Mouse (Mus musculus): ENCODE measurements around the gene Pkd1l3. TPM values are rescaled to one million over a fixed set of nuclear protein-coding genes. Genes with fewer than 3 reads are reported as not detected.

Pkd1l3 gene
- total RNA-seq, 2 experiments from 2014 or later = 0.31 TPM; not detected in 1

DNA sequence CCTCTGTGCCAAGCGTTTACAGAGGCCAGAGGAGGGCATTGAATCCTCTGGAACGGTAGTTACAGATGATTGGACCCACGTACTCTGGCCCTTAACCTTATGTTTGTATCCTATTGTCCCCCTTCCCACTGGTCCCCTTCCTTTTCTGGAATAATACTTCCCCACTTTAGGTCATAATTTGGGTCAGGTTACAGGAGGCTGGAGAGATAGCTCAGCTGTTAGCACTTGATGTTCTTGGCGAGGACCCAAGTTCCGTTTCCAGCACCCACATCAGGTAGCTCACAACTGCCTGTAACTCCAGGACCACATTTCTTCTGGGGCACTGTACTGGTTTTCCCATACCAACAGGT, 5.2 kb upstream of the Pkd1l3 start:
- intact Hi-C loops (cut with DNase I; ENCODE audit: low total_unique reads) = loop anchor here (10.0 kb wide), 1 partner anchor 86 kb away; the partner anchor contains the start of gene Ist1
- DNase-seq = peak; percentile 21

DNA sequence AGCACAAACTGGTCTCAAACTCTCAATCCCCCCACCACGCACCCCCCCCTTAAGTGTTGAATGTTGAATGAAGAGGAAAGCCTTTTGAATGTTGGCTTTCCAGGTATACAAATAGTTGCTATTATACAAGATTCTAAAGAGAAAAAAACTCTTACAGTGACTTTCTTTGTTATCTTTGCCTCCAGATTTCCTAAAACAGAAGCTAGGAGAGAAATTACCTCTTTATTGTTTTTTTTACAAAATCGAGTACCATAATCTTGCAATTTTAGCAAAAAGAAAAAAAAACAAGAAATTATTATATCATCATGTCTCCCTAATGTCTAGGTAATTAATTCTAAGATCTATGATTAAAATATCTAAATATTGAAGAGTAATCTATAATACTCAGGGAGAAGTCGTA, 1.3 kb downstream of the Pkd1l3 start:
- intact Hi-C loops (cut with DNase I; ENCODE audit: low total_unique reads) = no loop called here
- DNase-seq = no peak

DNA sequence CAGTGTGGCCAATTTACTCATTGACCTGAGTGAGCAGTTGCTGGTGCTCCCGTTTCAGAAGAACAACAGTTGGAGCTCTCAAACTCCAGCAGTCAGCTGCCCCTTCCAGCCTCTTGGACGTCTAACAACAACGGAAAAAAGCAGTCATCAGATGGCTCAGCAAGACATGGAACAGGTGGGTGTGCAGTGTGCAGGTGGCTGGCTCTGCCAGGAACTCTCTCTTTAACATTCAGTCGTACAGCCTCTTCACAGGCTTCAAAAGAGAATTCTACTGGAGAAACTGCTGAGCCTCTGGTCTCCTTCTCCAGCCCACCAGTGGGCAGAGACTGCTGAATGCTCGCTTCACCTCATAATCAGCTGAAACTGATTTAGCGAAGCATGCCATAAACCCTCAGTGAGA, 14.3 kb downstream of the Pkd1l3 start:
- no peak for DNase-seq
- intact Hi-C loops (cut with DNase I; ENCODE audit: low total_unique reads) = no loop called here

DNA sequence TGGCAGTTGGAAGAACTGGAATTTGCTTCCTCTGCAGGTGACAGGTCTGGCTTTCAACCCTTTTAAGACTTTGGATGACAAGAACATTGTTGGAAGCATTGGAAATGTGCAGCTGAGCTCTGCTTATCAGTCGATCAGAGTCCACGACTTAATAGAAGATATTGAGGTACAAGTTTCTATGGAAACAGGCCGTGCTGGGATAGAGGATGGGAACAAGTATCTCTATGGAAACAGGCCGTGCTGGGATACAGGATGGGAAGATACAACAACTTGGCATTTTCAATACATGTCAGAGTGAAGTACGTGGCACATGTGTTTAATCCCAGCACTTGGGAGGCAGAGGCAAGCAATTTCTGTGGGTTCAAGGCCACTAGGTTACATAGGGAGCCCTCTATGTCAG, 18.2 kb downstream of the Pkd1l3 start:
- no peak for DNase-seq
- intact Hi-C loops (cut with DNase I; ENCODE audit: low total_unique reads) = no loop called here

DNA sequence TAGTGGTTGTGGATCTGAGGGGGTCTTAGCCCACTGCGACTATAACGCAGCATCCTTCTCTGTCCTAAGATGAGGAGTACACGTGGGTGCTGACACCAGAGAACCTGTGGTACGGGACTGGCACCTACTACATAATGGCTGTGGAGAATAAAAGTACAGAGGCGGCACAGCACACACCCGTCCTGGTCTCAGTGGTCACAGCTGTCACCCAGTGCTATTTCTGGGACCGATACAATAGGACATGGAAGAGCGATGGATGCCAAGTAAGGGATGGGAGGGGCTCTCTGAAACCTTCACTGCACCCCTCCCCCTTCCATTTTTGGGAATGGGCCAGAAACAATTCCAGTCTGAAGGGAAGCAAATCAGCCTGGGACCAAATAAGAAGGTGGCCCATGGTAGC, 20.8 kb downstream of the Pkd1l3 start:
- intact Hi-C loops (cut with DNase I; ENCODE audit: low total_unique reads) = no loop called here
- DNase-seq = no peak

DNA sequence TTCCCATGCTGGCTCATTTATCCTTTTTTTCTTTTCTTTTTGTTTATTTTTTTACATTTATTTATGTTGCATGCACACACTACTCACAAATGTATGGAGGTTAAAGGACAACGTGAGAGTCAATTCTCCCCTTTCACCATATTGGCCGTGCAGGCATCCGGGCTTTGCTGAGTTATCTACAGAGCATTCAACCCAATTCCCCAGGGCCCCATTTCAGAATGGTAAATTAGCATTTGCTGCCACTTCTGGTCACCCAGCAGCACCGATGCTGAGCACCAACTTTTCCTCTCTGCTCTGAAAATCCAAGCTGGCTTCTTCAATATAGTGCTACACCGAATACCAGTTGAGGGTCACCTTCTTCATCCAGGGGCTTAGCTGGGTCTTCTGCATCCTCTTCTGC, 24.5 kb downstream of the Pkd1l3 start:
- intact Hi-C loops (cut with DNase I; ENCODE audit: low total_unique reads) = no loop called here
- DNase-seq = no peak

DNA sequence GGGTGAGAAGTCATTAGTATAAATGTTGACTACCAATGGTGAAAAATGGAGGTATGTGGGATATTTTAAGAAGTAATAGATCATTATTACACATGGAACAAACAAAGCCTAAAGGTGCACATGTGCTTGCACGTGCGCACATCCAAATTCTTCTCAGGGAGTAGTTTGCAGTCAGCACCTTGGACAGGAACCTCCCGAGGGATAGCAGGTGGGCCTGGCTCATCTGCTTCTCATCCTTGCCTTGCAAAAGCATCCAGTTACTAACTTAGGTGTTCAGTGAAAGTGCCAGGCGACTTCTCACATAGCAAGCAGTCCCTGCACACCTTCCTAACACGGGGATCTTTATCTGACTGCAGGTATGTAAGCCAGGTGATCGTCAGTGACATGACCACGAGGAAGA, 26.1 kb downstream of the Pkd1l3 start:
- intact Hi-C loops (cut with DNase I; ENCODE audit: low total_unique reads) = no loop called here
- DNase-seq = no peak

DNA sequence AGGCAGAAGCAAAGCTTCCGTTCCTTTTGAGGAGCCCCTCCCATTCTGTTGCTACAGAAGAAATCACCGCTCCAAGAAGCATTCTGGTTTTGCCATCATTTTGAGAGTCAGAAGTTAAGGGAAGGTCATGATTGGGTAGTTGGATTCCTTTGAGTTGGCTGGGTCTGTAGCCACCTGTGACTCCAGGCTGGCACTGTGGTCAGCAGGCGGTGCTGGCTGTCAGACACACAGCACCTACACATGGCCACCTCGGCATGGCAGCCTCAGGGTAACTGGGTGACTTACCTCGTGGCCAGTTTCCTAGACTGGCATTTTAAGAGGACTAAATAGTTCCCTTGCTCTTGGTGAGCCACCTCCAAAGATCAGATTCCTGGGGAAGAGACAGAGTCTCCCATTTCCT, 26.9 kb downstream of the Pkd1l3 start:
- intact Hi-C loops (cut with DNase I; ENCODE audit: low total_unique reads) = no loop called here
- no peak for DNase-seq

DNA sequence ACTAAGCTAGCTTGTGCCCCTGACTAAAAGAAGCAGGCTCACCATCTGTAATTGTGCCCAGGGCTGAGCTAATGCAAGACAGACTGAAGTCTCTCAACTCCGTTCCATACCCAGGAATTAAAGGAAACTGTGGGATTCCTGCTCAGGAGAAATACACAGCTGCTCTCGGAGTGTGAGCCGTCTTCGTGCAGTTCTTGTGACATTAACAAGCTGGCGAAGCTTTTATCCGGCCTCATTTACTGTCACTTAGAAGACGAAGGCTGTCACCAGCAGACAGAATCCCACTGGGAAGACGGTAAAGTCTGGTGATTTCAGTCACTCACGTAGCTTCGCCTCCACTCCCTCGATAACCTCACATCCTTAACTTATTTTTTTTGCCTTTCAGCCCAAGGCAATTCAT, 33.0 kb downstream of the Pkd1l3 start:
- DNase-seq = no peak
- intact Hi-C loops (cut with DNase I; ENCODE audit: low total_unique reads) = no loop called here

DNA sequence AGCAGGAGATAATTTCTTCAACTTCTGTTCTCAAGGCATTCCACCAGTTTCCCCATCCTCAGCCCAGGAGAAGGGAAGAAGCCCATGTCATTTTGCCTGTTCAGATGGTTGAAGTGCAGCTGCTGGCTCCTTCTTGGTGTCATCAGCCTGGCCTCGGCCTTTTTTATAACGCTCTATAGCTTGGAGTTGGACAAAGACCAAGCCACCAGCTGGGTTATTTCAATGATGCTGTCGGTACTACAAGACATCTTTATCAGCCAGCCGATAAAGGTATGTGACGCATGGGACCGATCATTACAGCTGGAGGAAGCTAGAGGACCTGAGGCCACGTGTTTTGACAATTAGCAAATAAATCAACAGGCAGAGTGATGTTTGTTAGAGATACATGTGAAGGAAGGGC, 34.2 kb downstream of the Pkd1l3 start:
- intact Hi-C loops (cut with DNase I; ENCODE audit: low total_unique reads) = no loop called here
- no peak for DNase-seq

DNA sequence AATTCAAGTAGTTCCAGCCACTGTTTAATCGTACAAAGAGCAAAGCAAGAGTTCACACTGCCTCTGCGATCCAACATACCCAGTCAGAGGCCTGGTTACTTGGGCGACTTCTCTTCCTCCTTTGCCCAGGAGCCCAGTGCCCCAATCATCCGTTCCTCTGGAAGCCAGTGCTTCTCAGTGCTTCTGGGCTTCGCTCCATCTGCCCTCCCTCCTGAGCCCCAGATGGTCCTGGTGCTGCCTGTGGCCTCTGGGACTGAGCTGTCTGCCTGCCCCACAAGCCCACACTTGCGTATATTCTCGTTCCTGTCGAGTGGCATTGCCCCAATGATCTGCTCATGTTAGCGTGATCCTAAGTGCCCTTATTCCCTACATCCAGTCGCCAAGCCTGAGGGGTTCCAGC, 36.5 kb downstream of the Pkd1l3 start:
- DNase-seq = no peak

DNA sequence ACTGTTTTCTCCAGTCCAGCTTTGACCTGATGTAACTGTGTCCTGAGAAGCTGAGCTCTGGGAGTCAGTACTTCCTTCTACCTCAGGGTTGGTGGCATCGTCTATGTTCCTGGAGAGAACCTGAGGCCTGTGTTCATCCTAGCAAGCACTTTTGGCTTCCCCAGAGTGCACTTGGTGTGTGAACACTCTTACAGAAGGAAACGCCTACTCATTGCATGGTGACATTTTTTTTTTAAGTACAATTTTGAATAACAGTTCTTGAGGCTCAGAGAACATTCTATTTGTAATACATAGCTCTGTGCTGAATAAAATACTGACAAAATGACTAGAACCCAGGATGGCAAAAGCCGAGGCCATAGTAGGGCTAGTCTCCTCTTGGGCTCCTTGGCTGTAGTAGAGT, 42.5 kb downstream of the Pkd1l3 start:
- intact Hi-C loops (cut with DNase I; ENCODE audit: low total_unique reads) = no loop called here
- DNase-seq = no peak

More for the DNA sequence above, 36.5 kb downstream of the Pkd1l3 start:
- intact Hi-C loops (cut with DNase I; ENCODE audit: low total_unique reads) = no loop called here

DNA sequence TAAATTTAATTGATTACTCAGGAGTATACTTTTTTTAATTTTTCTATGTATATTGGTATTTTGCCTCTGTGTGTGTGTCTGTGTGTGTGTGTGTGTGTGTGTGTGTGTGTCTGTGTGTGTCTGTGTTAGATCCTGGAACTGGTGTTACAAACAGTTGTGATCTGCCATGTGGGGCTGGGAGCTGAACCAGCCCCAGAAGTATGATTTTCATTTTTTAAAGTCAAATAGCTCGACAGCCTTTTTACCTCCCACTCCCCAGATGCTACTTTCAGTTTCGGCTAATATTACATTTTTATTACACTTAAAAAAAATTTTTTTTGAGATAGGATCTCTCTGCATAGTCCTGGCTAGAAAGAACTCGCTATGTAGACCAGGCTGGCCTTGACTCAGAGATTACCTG, 48.0 kb downstream of the Pkd1l3 start:
- DNase-seq = no peak
- intact Hi-C loops (cut with DNase I; ENCODE audit: low total_unique reads) = no loop called here

DNA sequence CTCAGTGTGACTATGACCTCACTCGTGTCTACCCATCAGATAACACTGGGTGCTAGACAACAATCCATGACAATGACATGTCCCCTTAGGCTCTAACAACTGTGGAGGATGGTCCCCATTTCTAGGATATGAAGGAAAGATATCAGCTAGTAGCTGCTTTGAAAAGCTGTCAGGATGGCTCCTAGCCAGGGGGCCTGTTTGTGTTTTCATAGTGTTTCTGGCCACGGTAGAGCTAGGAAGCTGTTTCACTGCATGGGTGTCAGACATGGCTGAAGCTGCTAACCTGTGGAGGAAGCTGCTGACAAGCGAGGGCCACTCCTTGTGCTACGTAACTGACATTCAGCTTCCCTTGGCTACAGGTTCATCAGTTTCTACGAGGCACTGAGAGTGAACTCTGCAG, 52.3 kb downstream of the Pkd1l3 start:
- intact Hi-C loops (cut with DNase I; ENCODE audit: low total_unique reads) = no loop called here
- DNase-seq = no peak

DNA sequence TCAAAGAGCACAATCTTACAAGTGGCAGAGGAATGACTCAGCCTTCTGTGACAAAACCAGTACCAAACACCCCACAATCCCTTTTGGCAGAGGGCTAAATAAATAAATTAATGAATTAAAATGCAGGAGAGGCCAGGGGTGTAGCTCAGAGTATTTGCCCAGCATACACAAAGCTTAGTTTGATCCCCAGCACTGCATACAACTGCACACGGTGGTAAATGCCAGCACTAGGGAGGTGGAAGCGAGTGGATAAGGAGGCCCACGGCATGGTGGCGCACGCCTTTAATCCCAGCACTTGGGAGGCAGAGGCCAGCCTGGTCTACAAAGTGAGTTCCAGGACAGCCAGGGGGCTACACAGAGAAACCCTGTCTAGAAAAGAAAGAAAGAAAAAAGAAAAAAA, 58.3 kb downstream of the Pkd1l3 start:
- intact Hi-C loops (cut with DNase I; ENCODE audit: low total_unique reads) = no loop called here
- DNase-seq = no peak

DNA sequence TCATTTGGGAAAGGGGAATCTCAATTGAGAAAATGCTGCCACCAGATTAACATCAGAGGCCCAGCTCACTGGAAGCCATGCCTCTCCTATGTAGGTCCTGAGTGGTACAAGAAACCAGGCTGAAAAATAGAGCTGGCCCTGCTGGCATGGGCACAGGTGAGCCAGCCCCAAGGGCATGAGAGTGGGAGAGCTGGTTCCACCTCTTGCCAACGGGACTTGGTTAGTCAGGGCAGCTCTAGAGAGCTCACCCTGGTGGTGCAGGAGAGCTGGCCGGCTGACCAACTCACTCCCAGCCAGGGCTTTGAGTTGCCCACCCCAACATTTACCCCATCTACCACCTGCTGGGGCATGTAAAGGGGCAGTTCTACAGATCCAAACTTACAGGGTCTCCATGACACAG, 59.3 kb downstream of the Pkd1l3 start:
- no peak for DNase-seq
- intact Hi-C loops (cut with DNase I; ENCODE audit: low total_unique reads) = no loop called here

DNA sequence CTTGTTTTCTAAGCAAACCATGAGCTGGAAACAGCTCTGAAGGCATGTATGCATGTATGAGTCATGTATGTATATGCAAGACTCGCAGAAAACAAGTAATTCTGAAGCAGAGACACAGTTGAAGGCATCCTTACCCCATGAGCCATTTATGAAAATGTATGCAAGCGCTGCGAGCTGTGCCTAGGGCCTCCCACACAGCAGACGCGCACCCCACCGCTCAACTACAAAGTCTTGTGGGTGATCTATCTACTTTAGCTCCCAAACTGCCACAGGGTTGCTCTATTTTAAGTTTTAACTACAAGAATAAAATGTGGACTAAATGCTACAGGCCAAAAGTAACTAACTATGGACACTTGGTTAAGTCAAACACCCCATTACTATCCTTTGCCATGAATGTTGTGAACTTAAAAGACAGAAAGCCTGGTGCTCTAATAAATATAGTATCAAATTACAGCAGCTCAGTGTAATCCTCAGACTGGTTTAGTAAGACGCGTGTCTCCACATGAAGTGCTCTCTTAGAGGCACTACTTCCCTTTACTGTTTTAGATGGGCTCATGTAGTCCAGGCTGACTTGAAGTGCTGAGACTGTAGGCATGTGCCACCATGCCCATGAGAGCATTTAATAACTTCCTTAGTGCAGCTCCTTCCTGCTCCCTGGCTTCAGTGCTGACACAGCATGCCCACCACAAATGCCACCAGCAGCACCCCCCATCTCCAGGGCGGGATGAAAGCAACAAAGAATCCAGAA, 61.8 kb downstream of the Pkd1l3 start:
- no peak for DNase-seq
- intact Hi-C loops (cut with DNase I; ENCODE audit: low total_unique reads) = no loop called here

DNA sequence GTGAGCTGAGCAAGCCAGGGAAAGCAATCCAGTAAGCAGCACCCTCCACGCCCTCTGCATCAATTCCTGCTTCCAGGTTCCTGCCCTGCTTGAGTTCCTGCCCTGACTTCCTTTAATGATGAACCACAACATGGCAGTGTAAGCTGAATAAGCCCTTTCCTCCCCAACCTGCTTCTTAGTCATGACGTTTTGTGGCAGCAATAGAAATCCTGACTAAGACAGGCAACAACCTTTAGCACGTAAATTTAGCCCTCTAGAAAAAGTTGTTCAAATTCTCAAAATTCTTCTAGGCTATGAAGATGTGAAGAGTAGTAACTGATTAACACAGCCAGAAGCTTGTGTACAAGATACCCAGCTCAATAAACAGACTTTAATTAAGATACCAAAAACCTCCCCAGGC, 67.2 kb downstream of the Pkd1l3 start:
- intact Hi-C loops (cut with DNase I; ENCODE audit: low total_unique reads) = no loop called here
- DNase-seq = no peak

DNA sequence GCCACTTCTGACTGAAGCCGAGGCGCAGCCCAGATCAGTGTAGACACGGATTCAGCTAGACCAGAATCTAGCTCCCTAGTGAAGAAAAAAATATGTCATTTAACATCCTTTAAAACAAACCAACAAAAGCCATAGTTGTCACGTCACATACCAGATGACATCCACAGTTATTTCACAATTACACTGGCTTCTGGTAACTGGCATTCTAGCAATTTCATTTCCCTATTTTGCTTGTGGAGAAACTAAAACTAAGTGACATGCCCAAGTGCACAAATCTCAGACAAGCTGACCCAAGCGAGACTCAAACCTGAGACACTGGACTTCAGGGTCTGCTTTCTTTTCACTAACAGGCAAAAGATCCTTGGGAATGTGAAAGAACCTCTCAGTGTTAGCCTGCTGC, 67.8 kb downstream of the Pkd1l3 start:
- DNase-seq = no peak
- intact Hi-C loops (cut with DNase I; ENCODE audit: low total_unique reads) = no loop called here

DNA sequence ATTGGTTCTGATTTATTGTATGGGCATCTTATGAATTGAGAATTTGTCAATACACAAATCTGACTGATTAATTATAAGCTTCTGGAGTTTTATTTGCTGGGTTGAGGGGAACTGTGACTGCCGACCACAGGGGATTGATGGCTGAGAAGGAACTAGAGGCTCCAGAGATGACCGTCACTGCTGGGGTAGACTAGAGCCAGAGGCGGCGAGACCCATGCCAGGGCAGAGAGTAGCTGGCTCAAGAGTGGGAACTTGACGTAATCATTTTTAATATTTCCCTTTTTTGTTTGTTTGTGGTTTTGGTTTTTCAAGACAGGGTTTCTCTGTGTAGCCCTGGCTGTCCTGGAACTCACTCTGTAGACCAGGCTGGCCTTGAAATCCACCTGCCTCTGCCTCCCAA, 72.9 kb downstream of the Pkd1l3 start:
- DNase-seq = no peak
- intact Hi-C loops (cut with DNase I; ENCODE audit: low total_unique reads) = no loop called here

DNA sequence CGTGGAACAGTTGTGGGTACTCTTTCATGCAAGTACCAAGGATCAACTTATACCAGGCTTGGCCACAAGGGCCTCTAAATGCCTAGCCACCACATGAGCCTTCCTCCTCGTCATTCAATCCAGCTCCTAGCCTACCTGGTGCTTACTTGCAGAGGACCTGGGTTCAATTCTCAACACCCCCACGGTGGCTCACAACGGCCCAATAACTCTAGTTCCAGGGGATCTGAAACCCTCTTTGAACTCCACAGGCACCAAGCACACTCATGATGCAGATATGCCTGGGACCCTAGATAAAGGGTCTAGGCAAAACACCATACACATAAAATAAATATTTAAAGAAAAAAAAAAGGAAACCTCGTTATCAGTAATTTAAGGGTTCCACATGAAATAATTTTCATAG, 77.5 kb downstream of the Pkd1l3 start:
- intact Hi-C loops (cut with DNase I; ENCODE audit: low total_unique reads) = loop anchor here (10.0 kb wide), 1 partner anchor 87 kb away; the partner anchor contains the start of gene Dhodh
- no peak for DNase-seq
